Mouse (Mus musculus) lung, embryonic 16.5 days (tissue): ENCODE measurements around the gene Spry1. TPM values are rescaled to one million over a fixed set of nuclear protein-coding genes. Genes with fewer than 3 reads are reported as not detected.

Experiments used
- ATAC-seq: fragments of 200-750 bp; cut with Nextera tagmentation; 2 replicates; pipeline ENCODE4 v1.8.0; 2017; ENCODE audit warnings: low read depth, mild to moderate bottlenecking, moderate library complexity
- H3K27ac ChIP-seq: fragments of 300-500 bp; sonication (generic); 2 replicates; pipeline ENCODE4 v1.5.1; 2014; ENCODE audit warnings: mild to moderate bottlenecking, control low read depth, low read length
- H3K27me3 ChIP-seq: fragments of 300-500 bp; sonication (generic); 2 replicates; pipeline ENCODE4 v1.6.1; 2014; ENCODE audit warnings: low read depth, low read length, mixed read lengths; ENCODE audit not compliant: control insufficient read depth, insufficient read depth
- H3K36me3 ChIP-seq: fragments of 300-500 bp; sonication (generic); 2 replicates; pipeline ENCODE4 v1.6.1; 2014; ENCODE audit warnings: low read length; ENCODE audit not compliant: control insufficient read depth, insufficient read depth
- H3K4me1 ChIP-seq: fragments of 300-500 bp; sonication (generic); replicated peaks from 2 replicates; pipeline ENCODE4 v1.6.1; 2014; ENCODE audit warnings: low read length, mixed read lengths; ENCODE audit not compliant: control insufficient read depth, insufficient read depth
- H3K4me2 ChIP-seq: fragments of 300-500 bp; sonication (generic); 2 replicates; pipeline ENCODE4 v1.6.1; 2014; ENCODE audit warnings: low read depth, low read length, control low read depth
- H3K4me3 ChIP-seq: fragments of 300-500 bp; sonication (generic); 2 replicates; pipeline ENCODE4 v1.5.1; 2014; ENCODE audit warnings: mild to moderate bottlenecking, low read length, control low read depth
- H3K9ac ChIP-seq: fragments of 300-500 bp; sonication (generic); 2 replicates; pipeline ENCODE4 v1.6.1; 2014; ENCODE audit warnings: low read length, control low read depth
- H3K9me3 ChIP-seq: fragments of 300-500 bp; sonication (generic); 2 replicates; pipeline ENCODE4 v1.6.1; 2016; ENCODE audit warnings: low read length; ENCODE audit not compliant: control insufficient read depth
- WGBS: fragments of 180-500 bp; shearing (Covaris S2); extraction: QIAGEN DNeasy Blood & Tissue Kit; methylation state at CpG from one replicate; pipeline ENCODE4 v1.1.7; 2014; 5-methylcytosine and 5-hydroxymethylcytosine counted together
- polyA plus RNA-seq: library from polyadenylated mRNA; unstranded; fragments of >200 nt; fragmentation: Nextera tagmentation; extraction: Ambion mirVana; gene quantifications from 2 replicates; pipeline ENCODE4 v1.2.1, GENCODE M21; 2015

The Spry1 gene
- polyA plus RNA-seq, 1 experiment from 2014 or later = 18.9 TPM

- Histone ChIP-seq H3K9ac (no peak overlapping the region), H3K4me3 (no peak overlapping the region), H3K4me1 (peaks cover 31% of the 10 kb centered on the region), H3K27ac (no peak overlapping the region), H3K9me3 (no peaks in the 10 kb centered on the region), H3K4me2 (no peak overlapping the region), H3K36me3 (peaks cover 29% of the 10 kb centered on the region), H3K27me3 (no peaks in the 10 kb centered on the region)
- ATAC-seq = no peak
- WGBS = 68% methylated on average over 10 of the region's 10 CpGs
Observed at GRCm38 (mm10) chr3:37647225-37647624, 7.5 kb downstream of the Spry1 start.

DNA sequence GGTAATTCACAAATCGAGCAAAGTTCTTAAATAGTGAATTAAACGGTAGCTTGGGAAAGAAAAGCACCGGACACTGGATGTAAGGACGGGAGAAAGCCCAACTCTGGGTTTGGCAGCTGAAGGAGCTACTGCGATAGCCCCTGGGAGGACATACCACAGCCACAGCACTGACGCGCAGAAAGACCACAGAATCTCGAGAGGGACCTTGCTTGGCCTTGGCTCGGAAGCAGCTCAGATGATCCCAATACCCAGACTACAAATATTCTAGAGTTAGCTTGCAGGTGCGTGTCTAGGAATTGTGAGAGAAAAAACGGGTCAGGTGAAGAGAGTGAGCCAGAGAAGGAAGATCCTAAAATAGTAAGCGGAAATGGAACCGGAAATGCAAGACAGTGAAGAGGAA is 8.5 kb downstream of the Spry1 start:
- H3K9me3 ChIP-seq = no peaks in the 10 kb centered on the region
- ATAC-seq = no peak
- 67% methylated on average over 13 of the region's 13 CpGs for WGBS
- no peak overlapping the region for H3K27ac ChIP-seq
- no peak overlapping the region for H3K4me3 ChIP-seq
- H3K4me1 ChIP-seq = peaks cover 24% of the 10 kb centered on the region
- peaks cover 21% of the 10 kb centered on the region for H3K36me3 ChIP-seq
- H3K9ac ChIP-seq = no peak overlapping the region
- H3K4me2 ChIP-seq = no peak overlapping the region
- no peaks in the 10 kb centered on the region for H3K27me3 ChIP-seq

GRCm38 (mm10) chr3:37649281-37649680 is 9.5 kb downstream of the Spry1 start:
- H3K36me3 ChIP-seq = peaks cover 12% of the 10 kb centered on the region
- H3K9ac ChIP-seq = no peak overlapping the region
- no peaks in the 10 kb centered on the region for H3K9me3 ChIP-seq
- H3K4me2 ChIP-seq = no peak overlapping the region
- no peaks in the 10 kb centered on the region for H3K27me3 ChIP-seq
- WGBS = 66% methylated on average over 6 of the region's 6 CpGs
- peaks cover 24% of the 10 kb centered on the region for H3K4me1 ChIP-seq
- no peak overlapping the region for H3K4me3 ChIP-seq
- H3K27ac ChIP-seq = no peak overlapping the region
- no peak for ATAC-seq

DNA sequence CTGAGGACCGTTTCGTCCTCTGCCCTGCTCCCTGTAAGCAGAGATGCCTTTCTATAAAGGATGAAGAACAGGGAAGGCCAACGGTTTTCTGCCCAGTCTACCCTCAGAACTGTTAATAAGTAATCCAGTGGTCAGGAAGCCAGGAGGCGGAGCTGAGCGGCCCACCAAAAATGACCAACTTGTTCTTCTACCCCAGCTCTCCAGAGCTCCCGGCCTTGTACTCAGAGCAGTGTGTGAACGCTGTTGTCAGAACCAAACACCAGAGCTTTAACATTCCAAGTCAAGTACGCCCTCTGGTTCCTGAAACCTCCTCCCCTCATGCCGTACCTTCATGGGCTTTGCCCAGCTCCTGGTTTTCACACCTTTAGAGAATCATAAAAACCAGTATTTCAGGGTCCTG is 12.8 kb downstream of the Spry1 start:
- peak overlapping the region; percentile 27 for H3K4me3 ChIP-seq
- H3K4me2 ChIP-seq = peak overlapping the region; percentile 31
- ATAC-seq = peak; percentile 77
- WGBS = 56% methylated on average over 9 of the region's 9 CpGs
- peak overlapping the region; percentile 51 for H3K9ac ChIP-seq
- H3K36me3 ChIP-seq = peaks cover 4% of the 10 kb centered on the region; the same call in 1 of the 2 replicates
- peak overlapping the region; percentile 96 for H3K27ac ChIP-seq
- H3K9me3 ChIP-seq = no peaks in the 10 kb centered on the region
- peaks cover 32% of the 10 kb centered on the region for H3K4me1 ChIP-seq
- no peaks in the 10 kb centered on the region; the same call in 1 of the 2 replicates for H3K27me3 ChIP-seq

DNA sequence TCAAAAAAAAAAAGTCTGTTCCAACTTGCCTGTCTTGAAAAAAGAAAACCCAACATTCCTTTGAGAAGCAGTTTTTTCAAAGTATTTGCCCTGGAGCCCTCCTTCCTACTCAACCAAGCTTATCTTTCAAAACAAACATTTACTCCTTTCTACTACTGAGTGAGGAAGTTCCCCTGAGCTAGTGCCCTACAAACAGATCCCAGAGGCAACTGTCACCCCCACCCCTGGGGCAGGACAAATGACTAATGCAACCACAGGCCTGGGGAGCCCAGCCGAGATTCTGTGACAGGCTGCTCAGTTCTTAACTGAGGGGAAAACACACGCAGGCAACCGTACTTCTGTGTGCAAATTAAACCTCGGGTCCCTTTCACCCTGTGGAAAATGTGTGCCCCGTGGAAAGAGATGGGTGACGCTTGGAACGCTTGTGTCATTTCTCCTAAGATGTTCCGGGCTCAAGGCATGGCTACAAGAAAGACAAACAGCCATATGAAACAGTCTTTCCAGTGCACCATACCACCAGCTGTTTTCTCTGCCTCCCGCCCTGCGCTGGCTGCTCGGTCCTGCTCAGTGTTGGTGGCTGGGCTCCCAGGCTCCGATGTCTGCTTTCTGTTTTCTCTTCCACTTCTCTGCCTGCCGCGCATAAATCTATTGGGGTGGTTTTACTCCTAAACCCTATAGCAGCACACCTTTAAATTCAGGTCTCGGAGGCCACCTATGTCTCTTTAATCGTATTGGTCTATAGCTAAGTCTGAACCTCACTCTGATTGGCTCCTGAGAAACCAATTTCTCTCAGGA is 14.4 kb downstream of the Spry1 start:
- Histone ChIP-seq H3K9ac (peak overlapping the region; percentile 65), H3K4me2 (peak overlapping the region; percentile 65), H3K4me3 (peak overlapping the region; percentile 43), H3K27me3 (no peaks in the 10 kb centered on the region; the same call in 1 of the 2 replicates), H3K9me3 (no peaks in the 10 kb centered on the region), H3K36me3 (no peaks in the 10 kb centered on the region), H3K4me1 (peaks cover 33% of the 10 kb centered on the region), H3K27ac (peak overlapping the region; percentile 96)
- peak; percentile 59; the same call in 1 of the 2 replicates for ATAC-seq
- WGBS = 4% methylated on average over 16 of the region's 16 CpGs

DNA sequence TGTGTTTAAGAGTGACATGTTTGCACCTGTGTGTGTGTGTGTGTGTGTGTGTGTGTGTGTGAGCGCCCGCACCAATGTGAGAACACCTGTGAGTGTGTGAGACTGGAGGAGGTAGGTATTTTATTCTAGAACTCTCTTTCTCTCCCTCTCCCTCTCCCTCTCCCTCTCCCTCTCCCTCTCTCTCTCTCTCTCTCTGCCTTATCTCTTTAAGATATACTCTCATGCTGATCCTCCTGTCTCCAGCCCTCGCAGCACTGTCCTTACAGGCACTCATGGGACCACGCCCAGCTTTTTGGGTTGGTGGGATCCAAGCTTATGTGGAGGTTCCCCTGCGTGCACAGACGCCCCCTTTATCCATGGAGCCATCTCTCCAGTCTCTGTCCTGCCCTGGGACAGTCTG is 15.0 kb downstream of the Spry1 start:
- Histone ChIP-seq H3K27me3 (no peaks in the 10 kb centered on the region; the same call in 1 of the 2 replicates), H3K9ac (peak overlapping the region; percentile 65), H3K9me3 (no peaks in the 10 kb centered on the region), H3K4me2 (peak overlapping the region; percentile 65), H3K36me3 (no peaks in the 10 kb centered on the region), H3K27ac (peak overlapping the region; percentile 96), H3K4me1 (peaks cover 35% of the 10 kb centered on the region), H3K4me3 (peak overlapping the region; percentile 43)
- ATAC-seq = no peak
- WGBS = 38% methylated on average over 6 of the region's 6 CpGs

DNA sequence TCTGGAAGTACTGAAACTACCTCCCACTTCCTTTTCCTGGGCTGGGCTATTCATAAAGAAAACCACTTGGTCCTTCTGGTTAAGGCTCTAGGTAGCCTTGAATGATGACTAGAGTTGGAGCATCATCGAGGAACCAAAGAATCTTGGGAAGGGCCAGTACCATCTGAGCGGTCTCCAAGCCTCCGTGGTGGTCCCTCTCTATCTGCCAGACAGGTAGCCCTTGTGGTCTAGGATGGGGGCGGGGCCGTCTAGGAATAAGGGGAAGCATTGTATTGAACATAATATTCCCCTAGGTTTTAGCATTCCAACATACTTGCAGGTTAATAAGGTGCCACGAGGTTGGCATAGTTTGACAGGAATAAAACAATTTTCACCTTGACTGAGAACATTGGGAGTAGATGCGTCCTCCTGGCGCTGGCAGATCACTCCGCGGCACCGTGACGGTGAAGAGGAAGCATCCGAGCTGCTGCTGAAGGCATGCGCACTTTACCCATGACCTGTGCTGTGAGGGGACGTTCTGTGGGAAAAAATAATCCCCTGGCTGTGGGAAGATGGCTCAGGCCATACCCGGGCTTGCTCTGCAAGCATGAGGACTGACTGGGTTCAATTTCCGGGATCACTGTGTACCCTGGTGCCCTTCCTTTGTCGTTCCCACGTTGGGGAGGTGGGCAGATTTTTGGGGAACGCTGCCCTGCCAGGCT is 16.3 kb downstream of the Spry1 start:
- Histone ChIP-seq H3K9ac (peak overlapping the region; percentile 30; the same call in 1 of the 2 replicates), H3K27me3 (no peaks in the 10 kb centered on the region; the same call in 1 of the 2 replicates), H3K4me3 (no peak overlapping the region), H3K4me1 (peaks cover 35% of the 10 kb centered on the region), H3K36me3 (no peaks in the 10 kb centered on the region), H3K27ac (peak overlapping the region; percentile 47; the same call in 1 of the 2 replicates), H3K4me2 (peak overlapping the region; percentile 46), H3K9me3 (no peaks in the 10 kb centered on the region)
- 20% methylated on average over 20 of the region's 20 CpGs for WGBS
- ATAC-seq = no peak

DNA sequence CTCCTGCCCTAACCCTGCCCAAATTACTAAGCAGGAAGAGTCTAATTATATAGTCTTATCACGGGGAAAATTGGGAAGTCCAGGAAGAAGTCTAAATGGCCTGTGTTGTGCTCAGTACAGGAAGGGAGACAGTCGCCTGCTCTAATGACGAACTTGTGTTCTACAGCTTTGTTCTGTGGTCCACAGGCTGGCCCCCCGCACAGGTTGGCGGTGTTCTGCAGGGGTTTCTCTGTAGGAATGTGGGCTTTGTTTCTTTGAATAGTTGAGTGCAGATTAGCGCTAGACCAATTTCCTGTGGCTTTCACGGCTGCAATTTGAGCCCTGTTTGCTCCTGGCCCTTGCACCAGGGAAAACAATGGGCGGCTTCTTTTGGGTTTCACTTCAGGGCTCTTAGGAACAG is 17.3 kb downstream of the Spry1 start:
- 11% methylated on average over 8 of the region's 8 CpGs for WGBS
- H3K4me2 ChIP-seq = peak overlapping the region; percentile 38
- peak; percentile 34; the same call in 1 of the 2 replicates for ATAC-seq
- peak overlapping the region; percentile 42; the same call in 1 of the 2 replicates for H3K9ac ChIP-seq
- H3K36me3 ChIP-seq = no peaks in the 10 kb centered on the region
- 0 out of 2 replicates have a peak overlapping the region, but pooled peaks have one; percentile 6 for H3K4me3 ChIP-seq
- no peaks in the 10 kb centered on the region for H3K9me3 ChIP-seq
- H3K27me3 ChIP-seq = no peaks in the 10 kb centered on the region; the same call in 1 of the 2 replicates
- peaks cover 35% of the 10 kb centered on the region for H3K4me1 ChIP-seq
- peak overlapping the region; percentile 83 for H3K27ac ChIP-seq

- no peak for ATAC-seq
- WGBS = 29% methylated on average over 5 of the region's 5 CpGs
Observed at GRCm38 (mm10) chr3:37658155-37658554, 18.4 kb downstream of the Spry1 start.

More at GRCm38 (mm10) chr3:37658155-37658554, 18.4 kb downstream of the Spry1 start:
- Histone ChIP-seq H3K4me3 (no peak overlapping the region), H3K9ac (no peak overlapping the region), H3K27me3 (no peaks in the 10 kb centered on the region; the same call in 1 of the 2 replicates), H3K9me3 (no peaks in the 10 kb centered on the region), H3K27ac (no peak overlapping the region), H3K4me2 (no peak overlapping the region), H3K4me1 (peaks cover 33% of the 10 kb centered on the region), H3K36me3 (no peaks in the 10 kb centered on the region)
